Mouse (Mus musculus) lung, embryonic 14.5 days (tissue): ENCODE results near the gene Tnnt3. TPM values are rescaled to one million over a fixed set of nuclear protein-coding genes. Genes with fewer than 3 reads are reported as not detected.

Source experiments
- ATAC-seq: fragments of 200-750 bp; cut with Nextera tagmentation; 2 replicates; pipeline ENCODE4 v1.8.0; 2017; ENCODE audit warnings: mild to moderate bottlenecking, moderate TSS enrichment, moderate library complexity; ENCODE audit not compliant: insufficient read depth
- DNase-seq: peaks from one replicate; pipeline ENCODE4 v3.0.0-alpha.2; 2015
- H3K27ac ChIP-seq: fragments of 300-500 bp; sonication (generic); 2 replicates; pipeline ENCODE4 v1.5.1; 2014; ENCODE audit warnings: low read depth, mild to moderate bottlenecking, moderate library complexity
- H3K27me3 ChIP-seq: fragments of 300-500 bp; sonication (generic); 2 replicates; pipeline ENCODE4 v1.6.1; 2014; ENCODE audit warnings: low read length, control low read depth; ENCODE audit not compliant: insufficient read depth
- H3K36me3 ChIP-seq: fragments of 300-500 bp; sonication (generic); 2 replicates; pipeline ENCODE4 v1.6.1; 2014; ENCODE audit warnings: control low read depth; ENCODE audit not compliant: insufficient read depth
- H3K4me1 ChIP-seq: fragments of 300-500 bp; sonication (generic); 2 replicates; pipeline ENCODE4 v1.6.1; 2014; ENCODE audit warnings: antibody characterized with exemption, control low read depth; ENCODE audit not compliant: insufficient read depth
- H3K4me2 ChIP-seq: fragments of 300-500 bp; sonication (generic); 2 replicates; pipeline ENCODE4 v1.6.1; 2014; ENCODE audit warnings: mild to moderate bottlenecking
- H3K4me3 ChIP-seq: fragments of 300-500 bp; sonication (generic); 2 replicates; pipeline ENCODE4 v1.5.1; 2014; ENCODE audit warnings: low read depth, low read length
- H3K9ac ChIP-seq: fragments of 300-500 bp; sonication (generic); 2 replicates; pipeline ENCODE4 v1.6.1; 2014
- H3K9me3 ChIP-seq: fragments of 300-500 bp; sonication (generic); 2 replicates; pipeline ENCODE4 v1.6.1; 2016; ENCODE audit warnings: low read depth, low read length, control low read depth
- CTCF ChIP-seq: IDR thresholded peaks from 2 replicates; pipeline ENCODE4 v1.5.1; 2016; ENCODE audit warnings: antibody characterized with exemption, low read depth
- WGBS: fragments of 180-500 bp; shearing (Covaris S2); extraction: QIAGEN DNeasy Blood & Tissue Kit; methylation state at CpG from one replicate; pipeline ENCODE4 v1.1.7; 2014; 5-methylcytosine and 5-hydroxymethylcytosine counted together
- polyA plus RNA-seq: library from polyadenylated mRNA; unstranded; fragments of >200 nt; fragmentation: Nextera tagmentation; extraction: Ambion mirVana; gene quantifications from 2 replicates; pipeline ENCODE4 v1.2.1, GENCODE M21; 2014

Gene Tnnt3
- polyA plus RNA-seq, 1 experiment from 2014 or later: 1.5 TPM

DNA sequence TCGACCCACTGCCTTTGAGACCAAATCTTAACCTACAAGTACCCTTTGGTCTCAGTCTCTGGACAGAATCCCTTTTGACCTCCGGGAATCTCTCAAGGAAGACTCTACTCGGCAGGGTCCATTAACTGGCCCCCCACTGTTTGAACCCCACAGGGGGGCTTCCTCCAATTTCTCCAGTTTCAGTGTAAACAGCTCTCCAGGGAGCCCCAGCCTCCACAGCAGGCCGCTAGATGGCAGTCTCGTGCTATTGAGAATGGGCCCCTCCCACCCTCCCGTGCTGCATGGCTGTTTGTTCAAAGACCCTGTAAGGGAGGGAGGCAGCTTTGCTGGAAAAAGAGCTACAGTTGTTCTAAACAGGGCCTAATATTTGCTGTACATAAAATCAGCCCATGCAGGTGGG lies 39.2 kb downstream of the Tnnt3 start:
- H3K27me3 ChIP-seq: no peaks in the 10 kb centered on the region
- peak overlapping the region; percentile 36 for H3K9ac ChIP-seq
- peaks cover 48% of the 10 kb centered on the region for H3K4me1 ChIP-seq
- ATAC-seq: peak; percentile 57
- H3K27ac ChIP-seq: peak overlapping the region; percentile 83
- peak overlapping the region; percentile 25; the same call in 1 of the 2 replicates for H3K4me2 ChIP-seq
- no peak overlapping the region for H3K4me3 ChIP-seq
- TF ChIP-seq CTCF: peak; percentile 77
- 6% methylated on average over 6 of the region's 6 CpGs for WGBS
- H3K36me3 ChIP-seq: peaks cover 16% of the 10 kb centered on the region
- no peaks in the 10 kb centered on the region for H3K9me3 ChIP-seq
- peak; percentile 95 for DNase-seq

DNA sequence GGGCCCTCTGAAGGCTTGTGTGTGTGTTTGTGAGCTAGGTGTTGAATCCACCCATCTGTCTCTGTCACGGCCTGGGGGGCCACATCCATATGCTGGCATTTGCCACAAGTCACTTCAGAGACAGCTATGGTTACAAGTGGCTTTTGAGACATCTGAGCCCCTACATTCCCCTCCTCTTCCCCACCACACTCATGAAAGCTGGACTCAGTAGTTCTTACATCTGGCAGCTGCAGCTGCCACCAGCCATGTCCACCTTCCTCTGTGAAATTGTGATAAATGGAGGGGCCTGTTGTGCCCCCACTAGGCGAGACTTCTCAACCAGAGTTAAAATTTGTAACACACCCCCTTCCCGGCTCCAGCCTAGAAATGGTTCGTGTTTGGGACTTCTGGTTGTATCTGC lies 39.7 kb downstream of the Tnnt3 start:
- H3K27ac ChIP-seq: peak overlapping the region; percentile 83
- peaks cover 51% of the 10 kb centered on the region for H3K4me1 ChIP-seq
- H3K27me3 ChIP-seq: no peaks in the 10 kb centered on the region
- no peak for TF ChIP-seq CTCF
- no peak for ATAC-seq
- peak overlapping the region; percentile 25; the same call in 1 of the 2 replicates for H3K4me2 ChIP-seq
- peak overlapping the region; percentile 36 for H3K9ac ChIP-seq
- 10% methylated on average over 4 of the region's 4 CpGs for WGBS
- H3K36me3 ChIP-seq: peaks cover 16% of the 10 kb centered on the region
- H3K4me3 ChIP-seq: no peak overlapping the region
- no peak for DNase-seq
- H3K9me3 ChIP-seq: no peaks in the 10 kb centered on the region

DNA sequence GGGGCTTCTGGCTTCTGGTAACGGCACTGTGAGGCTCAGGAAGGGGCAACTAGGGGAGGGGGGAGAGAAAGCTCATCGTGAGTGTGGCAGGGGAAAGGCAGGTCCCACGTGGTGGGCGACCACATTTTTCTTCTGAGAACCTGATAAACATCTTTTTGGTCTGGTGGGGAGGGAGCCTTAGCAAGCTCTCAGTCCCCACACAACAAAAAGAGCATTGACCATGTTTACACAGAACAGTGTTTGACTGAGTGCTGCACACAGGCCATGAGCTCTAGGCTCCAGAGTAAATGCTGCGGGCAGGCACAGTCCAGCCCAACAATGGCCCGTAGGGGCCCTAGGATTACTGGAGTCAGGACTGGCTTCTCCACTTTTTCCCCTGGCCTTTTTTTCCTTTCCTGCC lies 40.1 kb downstream of the Tnnt3 start:
- WGBS: 15% methylated on average over 6 of the region's 6 CpGs
- Histone ChIP-seq H3K36me3 (peaks cover 16% of the 10 kb centered on the region), H3K9ac (peak overlapping the region; percentile 36; the same call in 1 of the 2 replicates), H3K4me3 (no peak overlapping the region), H3K4me1 (peaks cover 48% of the 10 kb centered on the region), H3K9me3 (no peaks in the 10 kb centered on the region), H3K4me2 (no peak overlapping the region), H3K27me3 (no peaks in the 10 kb centered on the region), H3K27ac (peak overlapping the region; percentile 83)
- no peak for ATAC-seq
- TF ChIP-seq CTCF: no peak
- peak; percentile 63 for DNase-seq

DNA sequence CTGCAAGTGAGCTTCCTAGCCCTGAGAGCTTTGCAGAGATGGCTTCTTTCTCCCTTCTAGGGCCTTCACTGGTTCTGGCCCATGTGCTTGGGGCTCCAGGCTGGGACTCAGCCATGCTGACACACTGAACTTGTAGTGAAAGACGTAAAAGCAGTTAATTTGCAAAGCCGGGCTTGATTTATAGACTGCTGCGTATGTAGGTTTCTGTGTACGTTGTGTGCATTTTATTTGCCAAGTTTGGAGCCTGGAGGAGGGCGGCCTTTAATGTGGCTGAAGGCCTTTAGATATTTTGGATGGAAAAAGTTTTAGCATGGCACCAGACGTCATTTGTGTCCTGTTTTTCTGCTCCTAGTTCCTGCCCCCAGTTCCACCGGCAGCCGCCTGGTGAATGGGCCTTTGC lies 41.2 kb downstream of the Tnnt3 start:
- Histone ChIP-seq H3K4me3 (no peak overlapping the region), H3K36me3 (peaks cover 16% of the 10 kb centered on the region), H3K27ac (peak overlapping the region; percentile 83), H3K9me3 (no peaks in the 10 kb centered on the region), H3K9ac (no peak overlapping the region), H3K27me3 (no peaks in the 10 kb centered on the region), H3K4me2 (no peak overlapping the region), H3K4me1 (peaks cover 37% of the 10 kb centered on the region)
- ATAC-seq (no peak), DNase-seq (peak; percentile 79)
- 35% methylated on average over 8 of the region's 8 CpGs for WGBS
- TF ChIP-seq CTCF: no peak

DNA sequence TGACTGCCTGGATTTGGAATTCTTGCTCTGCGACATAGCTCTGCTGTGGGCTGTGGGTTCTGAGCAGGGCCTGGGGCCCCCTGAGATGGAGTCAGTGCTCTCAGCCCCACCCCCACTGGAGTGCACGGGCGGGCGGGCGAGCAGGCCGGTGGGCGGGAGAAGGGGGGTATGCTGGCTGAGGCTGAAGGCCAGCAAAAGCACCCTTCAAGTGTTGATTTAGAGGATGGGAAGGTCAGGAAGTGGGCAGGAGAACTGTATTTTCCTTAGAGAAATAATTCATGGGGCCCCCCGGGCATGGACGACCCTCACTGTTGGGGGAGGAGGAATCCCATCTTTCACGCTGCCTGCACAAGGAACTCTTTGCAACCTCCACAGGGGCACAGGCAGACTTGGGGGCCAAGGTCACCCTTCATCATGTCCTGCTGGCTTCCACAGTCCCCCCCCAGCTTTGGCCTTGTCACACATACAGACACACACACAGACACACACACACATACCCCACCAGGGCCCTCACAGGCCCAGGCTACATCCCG lies 44.2 kb downstream of the Tnnt3 start:
- no peak overlapping the region for H3K4me3 ChIP-seq
- peaks cover 37% of the 10 kb centered on the region for H3K4me1 ChIP-seq
- peak; percentile 66 for ATAC-seq
- DNase-seq: peak; percentile 80
- H3K36me3 ChIP-seq: peaks cover 6% of the 10 kb centered on the region
- peak overlapping the region; percentile 27 for H3K4me2 ChIP-seq
- H3K9me3 ChIP-seq: no peaks in the 10 kb centered on the region
- TF ChIP-seq CTCF: no peak
- H3K27ac ChIP-seq: peak overlapping the region; percentile 84
- H3K9ac ChIP-seq: peak overlapping the region; percentile 27; the same call in 1 of the 2 replicates
- 13% methylated on average over 11 of the region's 11 CpGs for WGBS
- no peaks in the 10 kb centered on the region for H3K27me3 ChIP-seq

DNA sequence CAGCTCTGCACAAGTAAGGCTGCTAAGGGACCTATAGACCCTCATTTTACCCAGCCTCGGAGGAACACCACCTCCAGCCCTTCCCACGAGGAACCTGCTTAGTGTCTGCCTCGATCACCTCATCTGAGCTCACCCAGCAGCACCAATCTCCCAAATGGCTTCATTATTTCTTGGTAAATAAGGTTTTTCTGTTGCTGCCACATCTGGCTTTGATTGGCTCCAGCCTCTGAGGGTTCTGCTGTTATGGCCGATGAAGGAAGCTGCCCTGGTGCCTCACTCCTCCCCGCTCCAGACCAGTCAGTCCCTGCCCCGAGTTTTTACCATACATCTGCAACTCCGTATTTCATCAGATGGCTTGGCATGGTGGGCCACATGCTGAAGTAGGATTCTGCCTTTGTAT lies 47.3 kb downstream of the Tnnt3 start:
- Histone ChIP-seq H3K36me3 (peaks cover 2% of the 10 kb centered on the region), H3K4me2 (no peak overlapping the region), H3K4me3 (no peak overlapping the region), H3K27ac (no peak overlapping the region), H3K9me3 (no peaks in the 10 kb centered on the region), H3K4me1 (peaks cover 28% of the 10 kb centered on the region), H3K27me3 (no peaks in the 10 kb centered on the region), H3K9ac (no peak overlapping the region)
- 74% methylated on average over 7 of the region's 7 CpGs for WGBS
- TF ChIP-seq CTCF: no peak
- no peak for DNase-seq
- ATAC-seq: no peak

DNA sequence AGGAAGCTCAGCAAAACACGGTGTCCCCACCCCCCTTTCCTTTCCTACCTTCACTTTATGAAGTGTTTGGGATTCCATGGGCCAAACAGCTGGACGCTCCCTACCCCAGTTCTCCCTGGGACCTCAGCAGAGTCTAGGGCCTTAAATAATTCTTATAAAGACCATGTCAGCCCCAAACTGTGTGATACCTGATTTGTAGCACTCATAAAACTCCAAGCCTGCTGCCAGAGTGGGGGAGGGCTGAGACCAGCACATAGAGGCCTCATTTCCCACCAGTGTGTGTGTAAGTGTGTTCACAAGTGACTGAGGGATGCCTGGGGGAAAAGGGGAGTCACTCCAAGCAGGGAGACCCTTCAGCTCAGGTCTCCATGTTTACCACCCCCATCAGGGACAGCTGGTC lies 49.2 kb downstream of the Tnnt3 start:
- Histone ChIP-seq H3K4me1 (peaks cover 23% of the 10 kb centered on the region), H3K4me3 (no peak overlapping the region), H3K9ac (no peak overlapping the region; the same call in 1 of the 2 replicates), H3K27me3 (no peaks in the 10 kb centered on the region), H3K9me3 (no peaks in the 10 kb centered on the region), H3K4me2 (no peak overlapping the region), H3K27ac (peak overlapping the region; percentile 76; the same call in 1 of the 2 replicates), H3K36me3 (no peaks in the 10 kb centered on the region)
- DNase-seq: no peak
- WGBS: 37% methylated on average over 2 of the region's 2 CpGs
- no peak for TF ChIP-seq CTCF
- no peak; the same call in 1 of the 2 replicates for ATAC-seq
